Mouse (Mus musculus) hindbrain, embryonic 14.5 days (tissue): ENCODE results near the gene A230050P20Rik. TPM values are rescaled to one million over a fixed set of nuclear protein-coding genes. Genes with fewer than 3 reads are reported as not detected.

Experiments used
- ATAC-seq: fragments of 200-750 bp; cut with Nextera tagmentation; 2 replicates; pipeline ENCODE4 v1.8.0; 2017; ENCODE audit warnings: moderate number of reproducible peaks, mild to moderate bottlenecking, moderate TSS enrichment, moderate library complexity; ENCODE audit not compliant: low FRiP score
- DNase-seq: peaks from one replicate; pipeline ENCODE4 v3.0.0-alpha.2; 2015; ENCODE audit warnings: low spot score
- H3K27ac ChIP-seq: fragments of 300-500 bp; sonication (generic); 2 replicates; pipeline ENCODE4 v1.5.1; 2014; ENCODE audit warnings: mild to moderate bottlenecking, moderate library complexity
- H3K27me3 ChIP-seq: fragments of 300-500 bp; sonication (generic); 2 replicates; pipeline ENCODE4 v1.6.1; 2014; ENCODE audit warnings: mild to moderate bottlenecking, low read length, mixed read lengths; ENCODE audit not compliant: control insufficient read depth, insufficient read depth
- H3K36me3 ChIP-seq: fragments of 300-500 bp; sonication (generic); replicated peaks from 2 replicates; pipeline ENCODE4 v1.6.1; 2014; ENCODE audit not compliant: control insufficient read depth, insufficient read depth
- H3K4me1 ChIP-seq: fragments of 300-500 bp; sonication (generic); replicated peaks from 2 replicates; pipeline ENCODE4 v1.6.1; 2014; ENCODE audit warnings: antibody characterized with exemption, low read length, mixed read lengths; ENCODE audit not compliant: control insufficient read depth, insufficient read depth
- H3K4me2 ChIP-seq: fragments of 300-500 bp; sonication (generic); replicated peaks from 2 replicates; pipeline ENCODE4 v1.6.1; 2014; ENCODE audit warnings: mild to moderate bottlenecking, moderate library complexity
- H3K4me3 ChIP-seq: fragments of 300-500 bp; sonication (generic); replicated peaks from 2 replicates; pipeline ENCODE4 v1.5.1; 2014; ENCODE audit warnings: mild to moderate bottlenecking, low read length
- H3K9ac ChIP-seq: fragments of 300-500 bp; sonication (generic); 2 replicates; pipeline ENCODE4 v1.6.1; 2014
- H3K9me3 ChIP-seq: fragments of 300-500 bp; sonication (generic); 2 replicates; pipeline ENCODE4 v1.6.1; 2016; ENCODE audit warnings: low read length; ENCODE audit not compliant: control insufficient read depth
- WGBS: fragments of 180-500 bp; shearing (Covaris S2); extraction: QIAGEN DNeasy Blood & Tissue Kit; methylation state at CpG from one replicate; pipeline ENCODE4 v1.1.7; 2014; 5-methylcytosine and 5-hydroxymethylcytosine counted together
- polyA plus RNA-seq: library from polyadenylated mRNA; unstranded; fragments of >200 nt; fragmentation: Nextera tagmentation; extraction: Ambion mirVana; gene quantifications from 2 replicates; pipeline ENCODE4 v1.2.1, GENCODE M21; 2014

Gene A230050P20Rik
- polyA plus RNA-seq, 1 experiment from 2014 or later: 6.9 TPM

DNA sequence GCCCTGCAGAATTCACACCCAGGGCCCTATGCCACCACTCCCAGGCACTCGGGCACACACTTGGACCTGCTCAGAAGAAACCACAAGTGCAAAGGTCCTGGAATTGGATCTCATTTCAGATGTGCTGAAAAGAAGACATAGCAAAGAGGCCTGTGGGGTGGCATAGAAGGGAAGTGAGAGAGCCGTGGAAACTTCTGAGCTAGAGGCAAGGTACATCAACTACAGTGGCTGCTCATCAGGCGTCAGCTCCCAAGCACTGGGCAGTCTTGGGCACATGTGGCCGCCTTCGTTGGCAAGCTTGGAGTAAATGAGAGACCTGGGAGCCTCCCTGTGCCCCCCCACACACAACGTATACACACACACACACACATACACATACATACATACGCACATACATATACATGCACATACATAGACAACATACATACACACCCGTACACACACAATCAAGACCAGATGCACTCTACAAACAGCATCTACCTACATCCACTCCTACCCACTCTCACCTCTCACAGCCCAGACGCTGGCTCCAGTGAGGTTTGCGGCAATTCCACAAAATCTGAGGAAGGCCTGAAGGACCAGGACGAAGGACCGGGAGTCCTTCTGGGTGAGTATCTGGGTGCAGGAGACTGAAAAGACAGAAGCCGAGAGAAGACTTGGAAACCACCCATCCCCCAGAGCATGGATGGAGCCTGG is 10.8 kb downstream of the A230050P20Rik start, which contains the start of gene Angptl6:
Gene Angptl6, minus strand, starts transcription at position 631 of the 696 bp plus-strand sequence.
- Histone ChIP-seq H3K4me1 (no peaks in the 10 kb centered on the region), H3K9ac (peak within 1 kb of the TSS; percentile 71), H3K4me3 (peak within 1 kb of the TSS; percentile 34), H3K27ac (peak within 1 kb of the TSS; percentile 92), H3K4me2 (peak within 1 kb of the TSS; percentile 66), H3K27me3 (no peaks in the 10 kb centered on the region), H3K9me3 (no peaks in the 10 kb centered on the region), H3K36me3 (no peaks in the 10 kb centered on the region)
- DNase-seq (no peak), ATAC-seq (no peak)
- 93% methylated on average over 13 of the region's 13 CpGs for WGBS

DNA sequence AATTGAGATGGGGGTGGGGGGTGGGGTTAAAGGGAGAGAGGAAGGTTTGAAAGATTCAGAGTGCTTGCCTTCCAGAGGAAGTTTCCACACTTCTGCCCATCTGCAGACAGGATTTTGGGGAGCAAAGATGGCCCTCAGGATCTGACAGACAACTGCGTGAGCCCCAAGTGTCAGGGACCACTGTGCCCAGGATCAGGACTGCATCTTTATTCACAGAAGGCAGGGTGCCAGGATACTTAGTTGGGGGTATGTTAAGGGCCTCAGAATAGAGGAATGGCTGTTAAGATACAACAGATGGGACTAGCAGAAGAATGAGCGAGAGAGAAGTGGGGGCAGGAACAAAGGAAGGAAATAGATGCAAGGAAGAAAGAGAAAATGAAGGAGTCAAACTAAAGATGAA is 18.1 kb downstream of the A230050P20Rik start:
- no peak overlapping the region for H3K4me2 ChIP-seq
- 100% methylated on average over 2 of the region's 2 CpGs for WGBS
- H3K27ac ChIP-seq: no peak overlapping the region
- no peak for DNase-seq
- H3K9me3 ChIP-seq: no peaks in the 10 kb centered on the region
- no peaks in the 10 kb centered on the region for H3K27me3 ChIP-seq
- H3K4me3 ChIP-seq: no peak overlapping the region
- H3K36me3 ChIP-seq: peaks cover 25% of the 10 kb centered on the region
- peaks cover 17% of the 10 kb centered on the region for H3K4me1 ChIP-seq
- no peak for ATAC-seq
- H3K9ac ChIP-seq: no peak overlapping the region

DNA sequence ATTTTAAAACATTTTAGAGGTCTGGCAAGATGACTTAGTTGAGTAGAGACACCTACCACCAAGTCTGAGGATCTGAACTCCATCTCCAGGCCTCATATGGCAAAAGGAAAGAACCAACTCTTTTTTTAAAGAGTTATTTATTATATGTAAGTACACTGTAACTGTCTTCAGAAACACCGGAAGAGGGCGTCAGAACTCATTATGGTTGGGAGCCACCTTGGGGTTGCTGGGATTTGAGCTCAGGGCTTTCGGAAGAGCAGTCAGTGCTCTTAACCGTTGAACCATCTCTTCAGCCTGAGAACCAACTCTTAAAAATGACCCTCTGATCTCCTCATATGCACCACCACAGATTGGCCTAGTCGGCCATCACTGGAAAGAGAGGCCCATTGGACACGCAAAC is 18.7 kb downstream of the A230050P20Rik start:
- Histone ChIP-seq H3K4me2 (peak overlapping the region; percentile 93), H3K4me1 (peaks cover 17% of the 10 kb centered on the region), H3K27ac (peak overlapping the region; percentile 97), H3K9ac (no peak overlapping the region), H3K9me3 (no peaks in the 10 kb centered on the region), H3K27me3 (no peaks in the 10 kb centered on the region), H3K36me3 (peaks cover 31% of the 10 kb centered on the region), H3K4me3 (peak overlapping the region; percentile 80; the same call in 1 of the 2 replicates)
- 93% methylated on average over 6 of the region's 6 CpGs for WGBS
- DNase-seq (no peak), ATAC-seq (no peak)

- Histone ChIP-seq H3K4me2 (peak within 1 kb of the TSS; percentile 93), H3K9me3 (no peaks in the 10 kb centered on the region), H3K27me3 (no peaks in the 10 kb centered on the region), H3K4me3 (peak within 1 kb of the TSS; percentile 80), H3K36me3 (peaks cover 37% of the 10 kb centered on the region), H3K27ac (peak within 1 kb of the TSS; percentile 97), H3K4me1 (peaks cover 17% of the 10 kb centered on the region), H3K9ac (peak within 1 kb of the TSS; percentile 83)
- ATAC-seq (peak; percentile 96), DNase-seq (peak; percentile 96)
- under 1% methylated on average over 43 of the region's 43 CpGs for WGBS
Measured at GRCm38 (mm10) chr9:20887704-20888385, 19.4 kb downstream of the A230050P20Rik start, which contains the start of gene Ppan. Ppan (plus strand) TSS chr9:20888175.

- ATAC-seq: peak; percentile 61
- peak overlapping the region; percentile 83 for H3K9ac ChIP-seq
- H3K4me3 ChIP-seq: peak overlapping the region; percentile 80
- peak overlapping the region; percentile 97 for H3K27ac ChIP-seq
- H3K36me3 ChIP-seq: peaks cover 43% of the 10 kb centered on the region
- DNase-seq: no peak
- peaks cover 17% of the 10 kb centered on the region for H3K4me1 ChIP-seq
- peak overlapping the region; percentile 93 for H3K4me2 ChIP-seq
- no peaks in the 10 kb centered on the region for H3K9me3 ChIP-seq
- under 1% methylated on average over 30 of the region's 30 CpGs for WGBS
- no peaks in the 10 kb centered on the region for H3K27me3 ChIP-seq
Measured at GRCm38 (mm10) chr9:20888386-20888765, 19.9 kb downstream of the A230050P20Rik start.

- Histone ChIP-seq H3K27me3 (no peaks in the 10 kb centered on the region), H3K4me3 (peak overlapping the region; percentile 80; the same call in 1 of the 2 replicates), H3K4me1 (peaks cover 17% of the 10 kb centered on the region), H3K36me3 (peaks cover 54% of the 10 kb centered on the region), H3K4me2 (peak overlapping the region; percentile 93), H3K9ac (no peak overlapping the region), H3K9me3 (no peaks in the 10 kb centered on the region), H3K27ac (no peak overlapping the region)
- DNase-seq (no peak), ATAC-seq (no peak)
- WGBS: 88% methylated on average over 29 of the region's 29 CpGs
Measured at GRCm38 (mm10) chr9:20889185-20890141, 21.0 kb downstream of the A230050P20Rik start.

DNA sequence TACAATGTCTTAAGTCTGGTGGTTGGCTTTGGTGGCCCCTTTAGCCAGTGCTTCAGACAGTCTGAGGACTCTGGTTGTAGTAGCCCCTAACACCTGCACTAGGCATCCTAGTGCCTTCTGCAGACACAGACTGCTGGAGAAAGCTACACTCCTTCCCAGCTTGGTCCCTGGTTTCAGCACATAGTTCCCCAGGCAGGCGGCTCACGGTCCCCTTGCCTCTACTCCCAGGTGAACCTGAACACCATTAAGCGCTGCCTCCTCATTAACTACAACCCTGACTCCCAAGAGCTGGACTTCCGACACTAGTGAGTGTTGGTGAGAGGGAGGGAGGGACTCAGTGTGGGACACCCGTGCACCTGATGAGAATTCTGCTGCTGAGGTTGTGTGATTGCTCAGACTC is 22.0 kb downstream of the A230050P20Rik start:
- no peak overlapping the region for H3K4me2 ChIP-seq
- no peak for ATAC-seq
- H3K27me3 ChIP-seq: no peaks in the 10 kb centered on the region
- H3K9me3 ChIP-seq: no peaks in the 10 kb centered on the region
- 96% methylated on average over 5 of the region's 5 CpGs for WGBS
- peaks cover 63% of the 10 kb centered on the region for H3K36me3 ChIP-seq
- no peak for DNase-seq
- no peak overlapping the region for H3K4me3 ChIP-seq
- H3K4me1 ChIP-seq: peaks cover 17% of the 10 kb centered on the region
- no peak overlapping the region for H3K27ac ChIP-seq
- no peak overlapping the region for H3K9ac ChIP-seq

- DNase-seq: no peak
- H3K4me3 ChIP-seq: no peak overlapping the region
- H3K4me2 ChIP-seq: no peak overlapping the region
- H3K9me3 ChIP-seq: no peaks in the 10 kb centered on the region
- 82% methylated on average over 26 of the region's 26 CpGs for WGBS
- no peak overlapping the region for H3K27ac ChIP-seq
- peaks cover 17% of the 10 kb centered on the region for H3K4me1 ChIP-seq
- ATAC-seq: no peak
- H3K27me3 ChIP-seq: no peaks in the 10 kb centered on the region
- H3K36me3 ChIP-seq: peaks cover 74% of the 10 kb centered on the region
- no peak overlapping the region for H3K9ac ChIP-seq
Measured at GRCm38 (mm10) chr9:20891339-20892103, 23.1 kb downstream of the A230050P20Rik start.
